Mouse (Mus musculus) thymus, adult 2 months (tissue): Measurements from ENCODE around the gene Slfn14.

ENCODE experiments used
- CTCF ChIP-seq: fragments of 200-500 bp; IDR thresholded peaks from 2 replicates; pipeline ENCODE4 v1.5.1; 2012; ENCODE audit warnings: mild to moderate bottlenecking, control low read depth, low read length, moderate library complexity, borderline replicate concordance; ENCODE audit not compliant: control insufficient read depth, poor library complexity, insufficient read depth; ENCODE audit errors: extremely low read depth
- POLR2A ChIP-seq: fragments of 200-500 bp; IDR thresholded peaks from 2 replicates; pipeline ENCODE4 v1.6.1; 2012; ENCODE audit warnings: mild to moderate bottlenecking, low read length, control low read depth, moderate library complexity; ENCODE audit not compliant: control insufficient read depth, poor library complexity, insufficient read depth; ENCODE audit errors: extremely low read depth

DNA sequence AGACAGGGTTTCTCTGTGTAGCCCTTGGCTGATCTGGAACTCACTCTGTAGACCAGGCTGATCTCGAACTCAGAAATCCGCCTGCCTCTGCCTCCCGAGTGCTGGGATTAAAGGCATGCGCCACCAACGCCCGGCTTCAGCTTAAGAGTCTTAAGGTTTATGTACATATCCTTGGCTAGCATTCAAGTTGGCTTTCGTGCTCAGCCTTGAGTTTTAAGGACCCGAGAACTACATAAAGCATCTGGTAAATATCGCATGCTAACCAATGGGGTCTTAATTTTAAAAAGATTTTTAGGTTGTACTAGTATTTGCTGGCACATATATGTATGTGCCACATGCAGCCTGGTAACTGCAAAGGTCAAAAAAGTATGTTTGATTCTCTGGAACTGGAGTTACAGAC lies 13.2 kb upstream of the Slfn14 start:
- TF ChIP-seq CTCF: no peak
- no peak for TF ChIP-seq POLR2A
